Mouse (Mus musculus): Measurements from ENCODE around the gene Dpf3. TPM values are rescaled to one million over a fixed set of nuclear protein-coding genes. Genes with fewer than 3 reads are reported as not detected.

Gene Dpf3
- polyA plus RNA-seq, 1 experiment from 2014 or later: 18.0 TPM

- H3K4me2 ChIP-seq (replicated peaks): no peak overlapping the region
- H3K27me3 ChIP-seq: no peaks in the 10 kb centered on the region
- no peak overlapping the region for H3K4me3 ChIP-seq
- H3K9ac ChIP-seq: no peak overlapping the region
- H3K36me3 ChIP-seq: no peaks in the 10 kb centered on the region
- no peak overlapping the region for H3K27ac ChIP-seq
- peaks cover 18% of the 10 kb centered on the region for H3K4me1 ChIP-seq
- ATAC-seq (ENCODE audit: low FRiP score): no peak
- H3K9me3 ChIP-seq (replicated peaks): no peaks in the 10 kb centered on the region
- 73% methylated on average over 7 of the region's 7 CpGs for WGBS
Measured at GRCm38 (mm10) chr12:83479818-83480401, 7.6 kb downstream of the Dpf3 start.

- Histone ChIP-seq H3K36me3 (no peaks in the 10 kb centered on the region), H3K27me3 (no peaks in the 10 kb centered on the region), H3K4me3 (no peak overlapping the region), H3K9me3 (replicated peaks) (no peaks in the 10 kb centered on the region), H3K4me1 (peaks cover 17% of the 10 kb centered on the region), H3K4me2 (replicated peaks) (no peak overlapping the region), H3K9ac (no peak overlapping the region), H3K27ac (no peak overlapping the region)
- no peak for ATAC-seq (ENCODE audit: low FRiP score)
- WGBS: 76% methylated on average over 1 of the region's 1 CpGs
Measured at GRCm38 (mm10) chr12:83479140-83479539, 8.4 kb downstream of the Dpf3 start.

- ATAC-seq (ENCODE audit: low FRiP score): peak; percentile 66; the same call in 1 of the 2 replicates
- WGBS: 42% methylated on average over 10 of the region's 10 CpGs
- Histone ChIP-seq H3K27me3 (no peaks in the 10 kb centered on the region), H3K4me3 (no peak overlapping the region), H3K4me1 (peaks cover 22% of the 10 kb centered on the region), H3K27ac (peak overlapping the region; percentile 52), H3K9ac (no peak overlapping the region), H3K9me3 (replicated peaks) (no peaks in the 10 kb centered on the region), H3K36me3 (no peaks in the 10 kb centered on the region), H3K4me2 (replicated peaks) (no peak overlapping the region)
Measured at GRCm38 (mm10) chr12:83476277-83476676, 11.2 kb downstream of the Dpf3 start.

GRCm38 (mm10) chr12:83475419-83475818, 12.1 kb downstream of the Dpf3 start:
- Histone ChIP-seq H3K27ac (peak overlapping the region; percentile 70), H3K4me1 (peaks cover 24% of the 10 kb centered on the region), H3K9me3 (replicated peaks) (no peaks in the 10 kb centered on the region), H3K4me2 (replicated peaks) (no peak overlapping the region; the same call in 1 of the 2 replicates), H3K9ac (no peak overlapping the region), H3K36me3 (no peaks in the 10 kb centered on the region), H3K4me3 (no peak overlapping the region), H3K27me3 (no peaks in the 10 kb centered on the region)
- no peak for ATAC-seq (ENCODE audit: low FRiP score)
- WGBS: 40% methylated on average over 6 of the region's 6 CpGs

- Histone ChIP-seq H3K9me3 (replicated peaks) (no peaks in the 10 kb centered on the region), H3K4me1 (peaks cover 24% of the 10 kb centered on the region), H3K4me2 (replicated peaks) (no peak overlapping the region), H3K9ac (no peak overlapping the region), H3K27me3 (no peaks in the 10 kb centered on the region), H3K27ac (no peak overlapping the region), H3K36me3 (no peaks in the 10 kb centered on the region), H3K4me3 (no peak overlapping the region)
- WGBS: 43% methylated on average over 5 of the region's 5 CpGs
- no peak for ATAC-seq (ENCODE audit: low FRiP score)
Measured at GRCm38 (mm10) chr12:83473987-83474600, 13.4 kb downstream of the Dpf3 start.

- H3K4me3 ChIP-seq: no peak overlapping the region
- no peak for ATAC-seq (ENCODE audit: low FRiP score)
- H3K27ac ChIP-seq: no peak overlapping the region
- peaks cover 28% of the 10 kb centered on the region for H3K4me1 ChIP-seq
- 75% methylated on average over 7 of the region's 7 CpGs for WGBS
- H3K27me3 ChIP-seq: no peaks in the 10 kb centered on the region
- H3K9ac ChIP-seq: no peak overlapping the region
- H3K4me2 ChIP-seq (replicated peaks): no peak overlapping the region
- H3K9me3 ChIP-seq (replicated peaks): no peaks in the 10 kb centered on the region
- H3K36me3 ChIP-seq: no peaks in the 10 kb centered on the region
Measured at GRCm38 (mm10) chr12:83471760-83472159, 15.8 kb downstream of the Dpf3 start.

- no peaks in the 10 kb centered on the region for H3K36me3 ChIP-seq
- no peaks in the 10 kb centered on the region for H3K27me3 ChIP-seq
- H3K4me1 ChIP-seq: peaks cover 21% of the 10 kb centered on the region
- H3K9me3 ChIP-seq (replicated peaks): no peaks in the 10 kb centered on the region
- H3K9ac ChIP-seq: no peak overlapping the region
- no peak overlapping the region for H3K27ac ChIP-seq
- 22% methylated on average over 9 of the region's 9 CpGs for WGBS
- H3K4me3 ChIP-seq: no peak overlapping the region
- ATAC-seq (ENCODE audit: low FRiP score): no peak
- no peak overlapping the region for H3K4me2 ChIP-seq (replicated peaks)
Measured at GRCm38 (mm10) chr12:83470085-83470484, 17.4 kb downstream of the Dpf3 start.

GRCm38 (mm10) chr12:83466508-83467430, 20.7 kb downstream of the Dpf3 start:
- H3K4me1 ChIP-seq: peaks cover 13% of the 10 kb centered on the region
- H3K9ac ChIP-seq: no peak overlapping the region
- no peak overlapping the region for H3K27ac ChIP-seq
- H3K4me3 ChIP-seq: no peak overlapping the region
- no peaks in the 10 kb centered on the region for H3K27me3 ChIP-seq
- H3K4me2 ChIP-seq (replicated peaks): no peak overlapping the region
- H3K9me3 ChIP-seq (replicated peaks): no peaks in the 10 kb centered on the region
- 0 out of 2 replicates have a peak, but pooled peaks cover 5% of the 10 kb centered on the region for H3K36me3 ChIP-seq
- 28% methylated on average over 6 of the region's 6 CpGs for WGBS
- no peak for ATAC-seq (ENCODE audit: low FRiP score)

- 79% methylated on average over 4 of the region's 4 CpGs for WGBS
- Histone ChIP-seq H3K27ac (no peak overlapping the region), H3K9me3 (replicated peaks) (no peaks in the 10 kb centered on the region), H3K4me1 (peaks cover 10% of the 10 kb centered on the region), H3K36me3 (0 out of 2 replicates have a peak, but pooled peaks cover 5% of the 10 kb centered on the region), H3K27me3 (no peaks in the 10 kb centered on the region), H3K9ac (no peak overlapping the region), H3K4me3 (no peak overlapping the region), H3K4me2 (replicated peaks) (no peak overlapping the region)
- no peak for ATAC-seq (ENCODE audit: low FRiP score)
Measured at GRCm38 (mm10) chr12:83466053-83466452, 21.5 kb downstream of the Dpf3 start.

GRCm38 (mm10) chr12:83460272-83460671, 27.2 kb downstream of the Dpf3 start:
- Histone ChIP-seq H3K9me3 (replicated peaks) (no peaks in the 10 kb centered on the region), H3K27me3 (no peaks in the 10 kb centered on the region), H3K4me1 (no peaks in the 10 kb centered on the region), H3K4me3 (no peak overlapping the region), H3K9ac (no peak overlapping the region), H3K27ac (no peak overlapping the region), H3K4me2 (replicated peaks) (no peak overlapping the region), H3K36me3 (0 out of 2 replicates have a peak, but pooled peaks cover 5% of the 10 kb centered on the region)
- no peak for ATAC-seq (ENCODE audit: low FRiP score)
- WGBS: 71% methylated on average over 3 of the region's 3 CpGs

GRCm38 (mm10) chr12:83454697-83455321, 32.7 kb downstream of the Dpf3 start:
- no peak overlapping the region for H3K9ac ChIP-seq
- ATAC-seq (ENCODE audit: low FRiP score): no peak
- H3K27me3 ChIP-seq: no peaks in the 10 kb centered on the region
- WGBS: 66% methylated on average over 5 of the region's 5 CpGs
- no peak overlapping the region for H3K4me3 ChIP-seq
- H3K27ac ChIP-seq: no peak overlapping the region
- H3K36me3 ChIP-seq: no peaks in the 10 kb centered on the region
- no peaks in the 10 kb centered on the region for H3K9me3 ChIP-seq (replicated peaks)
- no peaks in the 10 kb centered on the region for H3K4me1 ChIP-seq
- no peak overlapping the region for H3K4me2 ChIP-seq (replicated peaks)

- ATAC-seq (ENCODE audit: low FRiP score): no peak
- Histone ChIP-seq H3K9me3 (replicated peaks) (no peaks in the 10 kb centered on the region), H3K27ac (no peak overlapping the region), H3K4me3 (no peak overlapping the region), H3K4me1 (peaks cover 7% of the 10 kb centered on the region), H3K9ac (no peak overlapping the region), H3K27me3 (no peaks in the 10 kb centered on the region), H3K36me3 (no peaks in the 10 kb centered on the region), H3K4me2 (replicated peaks) (no peak overlapping the region)
- WGBS: 55% methylated on average over 8 of the region's 8 CpGs
Measured at GRCm38 (mm10) chr12:83451850-83452249, 35.7 kb downstream of the Dpf3 start.
